Mouse (Mus musculus): Measurements from ENCODE around the gene Zfand3. TPM values are rescaled to one million over a fixed set of nuclear protein-coding genes. Genes with fewer than 3 reads are reported as not detected.

Zfand3 gene
- 71.5 and 78.9 TPM in 2 replicates for polyA plus RNA-seq (2015; fragmentation: Nextera tagmentation; extraction: Ambion mirVana)

DNA sequence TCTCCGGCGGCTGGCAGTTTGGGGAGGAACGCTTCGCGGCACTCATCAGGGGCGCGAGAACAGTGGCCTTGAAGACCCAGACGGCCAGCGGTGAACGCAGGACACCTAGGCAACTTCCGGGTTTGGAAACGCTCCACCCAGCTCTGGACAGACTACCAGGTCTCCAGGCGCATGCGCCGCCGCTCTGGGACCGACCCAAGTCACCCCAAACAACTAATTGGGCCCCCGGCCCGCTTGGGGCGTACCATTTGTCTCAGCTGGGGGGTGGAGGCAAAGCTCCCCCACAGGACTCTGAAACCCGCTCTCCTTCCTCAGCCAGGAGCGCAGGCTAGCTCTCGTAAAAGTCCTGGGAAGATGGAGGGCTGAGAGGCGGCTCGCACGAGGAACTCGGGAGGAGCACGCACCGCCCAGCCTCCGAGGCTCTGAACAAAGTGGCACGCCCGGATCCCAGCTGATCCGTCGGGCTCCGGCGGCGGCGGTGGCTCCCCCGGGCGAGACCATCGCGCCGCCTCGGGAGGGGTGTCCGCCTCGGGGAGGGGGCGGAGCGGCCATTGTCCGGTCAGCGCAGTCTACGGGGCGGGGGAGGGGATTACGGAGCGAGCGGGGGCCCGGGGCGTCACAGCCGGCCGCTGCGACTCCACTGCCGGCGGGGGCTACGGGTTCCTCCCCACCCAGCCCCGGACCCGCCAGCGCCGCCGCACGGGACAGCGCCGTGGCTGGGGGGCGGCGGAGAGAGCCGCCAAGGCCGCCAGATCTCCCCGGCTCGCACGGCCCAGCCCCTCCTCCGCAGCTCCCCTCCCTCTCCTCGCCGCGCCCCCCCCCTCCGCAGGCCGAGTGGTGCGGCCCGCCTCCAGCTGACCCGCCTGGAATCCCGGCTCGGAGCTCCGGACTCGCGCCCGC lies at the start of gene Zfand3:
Zfand3 (plus strand) TSS at position 531 of the 900 bp plus-strand sequence.
- peak within 1 kb of the TSS; percentile 98 for H3K9ac ChIP-seq
- under 1% methylated on average over 60 of the region's 93 CpGs for WGBS
- no peaks in the 10 kb centered on the region for H3K36me3 ChIP-seq
- ATAC-seq (ENCODE audit: low FRiP score), result peak; percentile 94
- H3K4me2 ChIP-seq, result peak within 1 kb of the TSS; percentile 79
- no peaks in the 10 kb centered on the region for H3K27me3 ChIP-seq
- H3K9me3 ChIP-seq, result no peaks in the 10 kb centered on the region
- peaks cover 42% of the 10 kb centered on the region for H3K4me1 ChIP-seq (replicated peaks)
- peak within 1 kb of the TSS; percentile 99 for H3K27ac ChIP-seq
- peak within 1 kb of the TSS; percentile 92 for H3K4me3 ChIP-seq

- WGBS, result 77% methylated on average over 8 of the region's 8 CpGs
- ATAC-seq (ENCODE audit: low FRiP score), result no peak
- Histone ChIP-seq H3K27me3 (no peaks in the 10 kb centered on the region), H3K4me2 (no peak overlapping the region), H3K4me1 (replicated peaks) (0 out of 2 replicates have a peak, but pooled peaks cover 4% of the 10 kb centered on the region), H3K27ac (no peak overlapping the region), H3K9me3 (peaks cover 4% of the 10 kb centered on the region; the same call in 1 of the 2 replicates), H3K36me3 (no peaks in the 10 kb centered on the region), H3K4me3 (no peak overlapping the region), H3K9ac (no peak overlapping the region)
Measured at GRCm38 (mm10) chr17:29955880-29956279, 48.7 kb upstream of the Zfand3 start.

- peak overlapping the region; percentile 49; the same call in 1 of the 2 replicates for H3K9ac ChIP-seq
- whole genome bisulfite sequencing, result 2% methylated on average over 11 of the region's 11 CpGs
- peaks cover 38% of the 10 kb centered on the region for H3K4me1 ChIP-seq (replicated peaks)
- peak overlapping the region; percentile 48 for H3K27ac ChIP-seq
- H3K9me3 ChIP-seq, result 0 out of 2 replicates have a peak, but pooled peaks cover 4% of the 10 kb centered on the region
- 0 out of 2 replicates have a peak, but pooled peaks cover 2% of the 10 kb centered on the region for H3K27me3 ChIP-seq
- H3K4me2 ChIP-seq, result peak overlapping the region; percentile 29
- peak; percentile 46; the same call in 1 of the 2 replicates for ATAC-seq (ENCODE audit: low FRiP score)
- no peaks in the 10 kb centered on the region for H3K36me3 ChIP-seq
- no peak overlapping the region; the same call in 1 of the 2 replicates for H3K4me3 ChIP-seq
Measured at GRCm38 (mm10) chr17:29963730-29964259, 40.7 kb upstream of the Zfand3 start.

- no peak overlapping the region for H3K27ac ChIP-seq
- 8% methylated on average over 5 of the region's 5 CpGs for WGBS
Measured at GRCm38 (mm10) chr17:29965506-29965905, 39.0 kb upstream of the Zfand3 start.

GRCm38 (mm10) chr17:29970037-29970555 lies 34.4 kb upstream of the Zfand3 start, which contains the start of gene Mdga1:
Mdga1 (minus strand) TSS chr17:29970087.
- Histone ChIP-seq H3K27ac (peak within 1 kb of the TSS; percentile 32), H3K36me3 (no peaks in the 10 kb centered on the region), H3K4me3 (no peak within 1 kb of the TSS), H3K4me1 (replicated peaks) (peaks cover 31% of the 10 kb centered on the region), H3K9ac (no peak within 1 kb of the TSS), H3K27me3 (0 out of 2 replicates have a peak, but pooled peaks cover 4% of the 10 kb centered on the region), H3K4me2 (no peak within 1 kb of the TSS), H3K9me3 (no peaks in the 10 kb centered on the region)
- ATAC-seq (ENCODE audit: low FRiP score), result no peak
- WGBS, result 57% methylated on average over 7 of the region's 7 CpGs

More at GRCm38 (mm10) chr17:29965506-29965905, 39.0 kb upstream of the Zfand3 start:
- Histone ChIP-seq H3K9ac (no peak overlapping the region), H3K4me2 (peak overlapping the region; percentile 19; the same call in 1 of the 2 replicates), H3K27me3 (0 out of 2 replicates have a peak, but pooled peaks cover 2% of the 10 kb centered on the region), H3K36me3 (no peaks in the 10 kb centered on the region), H3K4me1 (replicated peaks) (peaks cover 46% of the 10 kb centered on the region), H3K9me3 (no peaks in the 10 kb centered on the region), H3K4me3 (no peak overlapping the region)
- ATAC-seq (ENCODE audit: low FRiP score), result 0 out of 2 replicates have a peak, but pooled peaks have one; percentile 36

DNA sequence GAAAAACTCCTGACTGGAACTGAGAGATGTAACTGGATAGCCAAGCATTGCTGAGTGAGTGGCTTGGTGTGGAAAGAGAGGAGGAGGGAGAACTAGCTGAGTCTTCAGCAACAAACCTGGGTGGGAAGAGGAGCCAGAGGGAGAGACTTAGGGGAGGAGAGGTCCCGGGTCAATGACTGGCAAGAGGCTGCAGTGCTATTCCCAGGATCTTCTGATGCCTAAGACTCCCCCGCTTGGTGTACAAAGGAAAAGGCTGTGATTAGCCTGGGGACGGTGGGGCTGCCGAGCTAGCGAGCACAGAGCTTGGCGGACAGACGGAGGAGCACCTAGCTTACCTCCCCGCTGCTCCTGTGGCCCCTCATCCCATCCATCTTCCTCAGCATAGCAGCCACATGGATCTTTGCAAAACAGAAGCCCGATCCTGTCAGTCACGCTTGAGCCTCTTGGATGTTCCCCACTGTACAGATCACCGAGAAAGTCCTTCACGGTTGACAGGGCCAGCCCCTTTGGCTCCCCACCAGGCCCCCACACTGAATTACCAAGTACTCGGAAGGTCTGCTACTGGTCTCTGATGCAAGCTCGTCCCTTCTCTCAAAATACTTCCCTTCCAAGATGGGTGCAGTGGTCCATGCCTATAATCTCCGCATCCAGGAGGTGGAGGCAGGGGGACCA lies 32.6 kb upstream of the Zfand3 start:
- WGBS, result 30% methylated on average over 15 of the region's 15 CpGs
- H3K27me3 ChIP-seq, result 0 out of 2 replicates have a peak, but pooled peaks cover 2% of the 10 kb centered on the region
- H3K4me1 ChIP-seq (replicated peaks), result peaks cover 26% of the 10 kb centered on the region
- no peak overlapping the region for H3K27ac ChIP-seq
- ATAC-seq (ENCODE audit: low FRiP score), result no peak
- no peaks in the 10 kb centered on the region for H3K9me3 ChIP-seq
- no peak overlapping the region for H3K9ac ChIP-seq
- no peak overlapping the region for H3K4me2 ChIP-seq
- H3K4me3 ChIP-seq, result no peak overlapping the region
- H3K36me3 ChIP-seq, result no peaks in the 10 kb centered on the region

- peaks cover 24% of the 10 kb centered on the region for H3K4me1 ChIP-seq (replicated peaks)
- no peak overlapping the region for H3K9ac ChIP-seq
- no peak overlapping the region for H3K4me2 ChIP-seq
- no peak overlapping the region for H3K27ac ChIP-seq
- 93% methylated on average over 7 of the region's 7 CpGs for WGBS
- H3K36me3 ChIP-seq, result no peaks in the 10 kb centered on the region
- no peak for ATAC-seq (ENCODE audit: low FRiP score)
- 0 out of 2 replicates have a peak, but pooled peaks cover 2% of the 10 kb centered on the region for H3K27me3 ChIP-seq
- no peaks in the 10 kb centered on the region for H3K9me3 ChIP-seq
- no peak overlapping the region for H3K4me3 ChIP-seq
Measured at GRCm38 (mm10) chr17:29973226-29973625, 31.3 kb upstream of the Zfand3 start.

DNA sequence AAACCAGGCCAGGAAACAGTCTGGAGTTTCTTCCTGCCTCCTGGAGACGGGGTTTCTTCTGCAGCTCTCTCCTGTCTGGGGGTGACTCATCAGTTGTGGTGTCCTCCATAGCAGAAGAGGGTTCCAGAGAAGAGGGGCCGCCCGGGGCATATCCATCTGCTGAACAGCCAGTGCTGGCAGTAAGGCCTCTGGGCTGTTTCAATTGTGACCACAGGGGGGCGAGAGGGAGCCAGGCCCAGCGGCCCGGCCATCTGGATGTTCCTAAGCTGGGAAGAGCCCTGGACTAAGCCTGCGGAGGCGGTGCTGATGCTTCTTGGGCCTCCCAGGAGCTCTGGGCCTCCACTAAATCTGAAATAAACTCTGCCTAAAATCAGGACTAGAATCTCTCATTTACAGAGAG lies 28.8 kb upstream of the Zfand3 start:
- no peak overlapping the region for H3K4me2 ChIP-seq
- H3K27ac ChIP-seq, result no peak overlapping the region
- H3K4me3 ChIP-seq, result no peak overlapping the region
- H3K9me3 ChIP-seq, result no peaks in the 10 kb centered on the region
- 11% methylated on average over 8 of the region's 8 CpGs for WGBS
- H3K4me1 ChIP-seq (replicated peaks), result peaks cover 20% of the 10 kb centered on the region
- H3K36me3 ChIP-seq, result no peaks in the 10 kb centered on the region
- H3K27me3 ChIP-seq, result 0 out of 2 replicates have a peak, but pooled peaks cover 2% of the 10 kb centered on the region
- no peak for ATAC-seq (ENCODE audit: low FRiP score)
- no peak overlapping the region for H3K9ac ChIP-seq

- H3K36me3 ChIP-seq, result no peaks in the 10 kb centered on the region
- no peak overlapping the region for H3K4me3 ChIP-seq
- 66% methylated on average over 4 of the region's 4 CpGs for WGBS
- ATAC-seq (ENCODE audit: low FRiP score), result no peak
- H3K27ac ChIP-seq, result no peak overlapping the region
- no peak overlapping the region for H3K9ac ChIP-seq
- H3K9me3 ChIP-seq, result no peaks in the 10 kb centered on the region
- no peak overlapping the region for H3K4me2 ChIP-seq
- H3K4me1 ChIP-seq (replicated peaks), result peaks cover 14% of the 10 kb centered on the region
- H3K27me3 ChIP-seq, result peaks cover 4% of the 10 kb centered on the region; the same call in 1 of the 2 replicates
Measured at GRCm38 (mm10) chr17:29979020-29979419, 25.5 kb upstream of the Zfand3 start.

DNA sequence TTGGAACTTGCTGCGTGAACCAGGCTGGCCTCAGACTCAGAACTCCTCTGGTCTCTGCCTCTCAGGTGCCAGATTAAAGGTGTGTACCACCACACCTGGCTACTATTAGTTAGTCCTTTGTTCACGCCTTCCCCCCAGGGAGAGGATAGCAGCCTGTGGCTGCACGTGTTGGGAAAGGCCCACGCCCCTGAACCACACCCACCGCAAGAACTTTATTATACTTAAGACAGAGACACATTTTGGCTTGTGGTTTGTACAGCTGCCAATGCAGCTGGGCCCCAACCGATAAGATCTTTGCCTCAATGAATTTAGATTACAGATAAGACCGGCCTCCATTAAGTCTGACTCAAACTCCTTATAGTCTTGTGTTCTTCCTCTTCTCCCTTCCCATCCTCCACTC lies 24.7 kb upstream of the Zfand3 start:
- Histone ChIP-seq H3K4me1 (replicated peaks) (peaks cover 14% of the 10 kb centered on the region), H3K4me3 (no peak overlapping the region), H3K9me3 (no peaks in the 10 kb centered on the region), H3K27ac (no peak overlapping the region), H3K36me3 (no peaks in the 10 kb centered on the region), H3K4me2 (no peak overlapping the region), H3K27me3 (peaks cover 4% of the 10 kb centered on the region; the same call in 1 of the 2 replicates), H3K9ac (no peak overlapping the region)
- no peak for ATAC-seq (ENCODE audit: low FRiP score)
- 88% methylated on average over 7 of the region's 7 CpGs for WGBS

DNA sequence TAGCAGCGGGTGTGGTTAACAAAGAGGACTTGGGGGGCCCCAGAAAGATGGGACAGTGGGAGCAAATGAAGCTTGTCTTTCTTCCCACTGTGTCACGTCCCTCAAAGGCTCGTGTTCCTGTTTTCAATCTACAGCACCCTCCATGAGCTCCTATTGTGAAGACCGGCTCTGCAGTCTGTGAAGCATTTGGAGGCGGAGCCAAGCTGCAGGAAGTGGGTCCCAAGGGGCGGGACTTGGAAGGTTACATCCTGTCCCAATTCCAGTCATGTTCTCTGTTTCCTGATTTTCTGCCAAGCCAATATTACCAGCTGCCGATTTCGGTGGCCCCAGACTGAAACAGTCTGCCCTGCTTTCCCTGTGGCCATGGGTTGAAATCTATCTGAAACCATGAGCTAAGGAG lies 23.0 kb upstream of the Zfand3 start:
- no peak overlapping the region for H3K4me2 ChIP-seq
- no peaks in the 10 kb centered on the region for H3K9me3 ChIP-seq
- peaks cover 8% of the 10 kb centered on the region; the same call in 1 of the 2 replicates for H3K4me1 ChIP-seq (replicated peaks)
- no peak overlapping the region for H3K9ac ChIP-seq
- no peak for ATAC-seq (ENCODE audit: low FRiP score)
- no peaks in the 10 kb centered on the region for H3K36me3 ChIP-seq
- H3K4me3 ChIP-seq, result no peak overlapping the region
- WGBS, result 62% methylated on average over 8 of the region's 8 CpGs
- H3K27ac ChIP-seq, result no peak overlapping the region
- peaks cover 4% of the 10 kb centered on the region; the same call in 1 of the 2 replicates for H3K27me3 ChIP-seq
